Mouse (Mus musculus): ENCODE data around the gene Pik3cb.

The Pik3cb gene

DNA sequence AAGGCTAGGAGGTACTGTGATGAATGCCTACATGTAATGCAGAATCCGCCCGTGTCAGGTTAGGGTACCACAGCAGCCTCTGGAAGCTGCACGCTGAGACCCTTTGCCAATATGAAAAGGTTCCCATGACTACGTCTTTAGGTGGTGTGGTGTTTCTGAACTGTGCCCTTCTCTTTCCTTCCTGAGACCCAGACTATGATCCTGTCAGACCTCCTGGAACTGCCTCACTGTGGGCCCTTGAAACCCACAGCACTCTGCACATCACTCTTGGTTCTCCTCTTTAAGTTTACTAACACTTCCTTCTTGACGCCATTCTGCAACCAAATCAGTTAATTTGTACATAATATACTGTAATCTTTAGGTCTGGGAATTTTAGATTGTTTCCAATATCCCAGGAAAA, 58.7 kb downstream of the Pik3cb start:
- no peak for DNase-seq (ENCODE audit: low spot score in 2 of 2)

DNA sequence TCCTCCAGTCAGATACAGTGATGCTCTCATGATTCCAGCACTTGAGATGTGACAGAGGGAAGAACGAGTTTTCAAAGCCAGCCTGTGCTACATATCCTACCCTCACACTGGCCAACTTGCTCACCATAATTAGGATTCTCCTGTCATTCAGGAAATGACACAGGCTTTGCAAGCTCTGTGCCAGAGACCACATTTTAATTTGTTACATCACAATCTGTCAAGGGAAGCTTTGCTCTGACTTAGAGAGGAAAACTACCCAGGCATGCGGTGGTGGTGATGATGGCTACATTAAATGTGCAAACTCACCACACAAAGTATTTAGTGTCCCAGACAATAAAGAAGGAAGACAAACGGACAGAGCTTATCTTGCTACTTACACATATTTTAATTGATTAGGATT, 59.1 kb downstream of the Pik3cb start:
- DNase-seq (ENCODE audit: low spot score in 2 of 2) = no peak

DNA sequence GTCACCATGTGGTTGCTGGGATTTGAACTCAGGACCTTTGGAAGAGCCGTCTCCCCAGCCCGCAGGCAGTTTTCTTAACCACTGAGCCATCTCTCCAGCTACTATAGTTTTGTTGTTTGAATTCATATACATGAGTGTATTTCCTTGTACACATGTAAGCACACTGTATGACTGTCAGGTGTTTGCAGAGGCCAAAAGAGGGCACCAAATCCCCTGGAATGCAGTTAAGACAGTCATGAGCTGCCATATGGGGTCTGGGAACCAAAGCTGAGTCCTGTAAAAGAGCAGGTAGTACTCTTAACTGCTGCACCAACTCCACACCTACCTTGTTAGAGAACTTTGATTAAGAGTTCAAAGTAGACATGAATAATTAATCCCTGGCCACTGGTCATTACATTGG, 59.8 kb downstream of the Pik3cb start:
- no peak for DNase-seq (ENCODE audit: low spot score in 2 of 2)

DNA sequence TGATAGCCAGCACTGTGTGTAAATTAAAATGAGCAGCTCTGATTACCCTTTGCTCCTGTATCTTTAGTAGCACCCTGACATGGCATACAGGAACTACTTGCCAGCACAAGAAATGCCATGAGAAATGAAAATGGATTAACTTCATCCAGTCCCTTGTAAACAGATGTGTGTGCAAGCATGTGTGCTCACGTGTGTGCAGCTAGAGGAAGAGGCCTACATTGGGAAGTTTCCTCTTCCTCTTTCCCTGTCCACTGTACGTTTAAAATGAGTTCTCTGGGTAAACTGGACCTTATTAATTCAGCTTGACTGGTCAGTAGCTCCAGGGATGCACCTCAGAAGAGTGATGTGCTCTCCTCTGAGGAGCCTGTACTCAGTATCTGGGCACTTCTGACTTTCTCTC, 66.0 kb downstream of the Pik3cb start:
- DNase-seq (ENCODE audit: low spot score in 2 of 2) = no peak

DNA sequence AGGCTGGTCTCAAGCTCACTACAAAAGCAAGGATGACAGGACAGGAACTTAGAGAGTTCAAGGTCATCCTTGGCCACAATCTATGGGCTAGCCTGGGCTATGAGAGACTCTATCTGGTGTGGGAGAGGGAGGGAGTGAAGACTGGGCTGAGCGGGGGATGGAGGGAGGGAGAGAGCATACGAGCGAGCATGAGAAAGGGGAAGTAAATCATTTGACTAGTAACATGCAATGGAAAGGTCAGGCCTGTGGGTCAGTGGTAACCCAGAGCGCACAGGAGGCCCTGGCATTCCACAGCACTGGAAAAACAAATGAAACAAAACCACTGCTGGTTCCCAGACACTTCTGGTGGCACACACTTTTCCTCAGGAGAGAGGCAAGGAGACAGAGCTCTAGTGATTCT, 67.9 kb downstream of the Pik3cb start:
- no peak for DNase-seq (ENCODE audit: low spot score in 2 of 2)

DNA sequence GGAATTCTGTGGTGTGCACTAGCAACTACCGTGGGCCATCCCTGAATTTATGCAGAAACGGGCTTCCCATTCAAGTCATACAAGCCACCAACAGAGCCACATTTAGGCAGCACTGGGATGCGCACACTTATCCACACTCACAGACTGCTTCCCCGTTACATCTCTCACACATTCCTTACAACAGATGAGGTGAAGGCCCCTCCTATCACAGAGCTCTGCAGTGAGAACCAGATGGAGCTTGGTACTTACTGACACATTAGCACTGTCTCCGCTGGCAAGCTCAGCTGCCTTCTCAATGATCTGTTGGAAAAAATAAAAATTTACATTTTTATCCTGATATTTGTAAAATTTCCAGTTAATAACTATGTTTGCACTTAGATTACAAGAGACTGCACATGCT, 75.1 kb downstream of the Pik3cb start:
- no peak for DNase-seq (ENCODE audit: low spot score in 2 of 2)

DNA sequence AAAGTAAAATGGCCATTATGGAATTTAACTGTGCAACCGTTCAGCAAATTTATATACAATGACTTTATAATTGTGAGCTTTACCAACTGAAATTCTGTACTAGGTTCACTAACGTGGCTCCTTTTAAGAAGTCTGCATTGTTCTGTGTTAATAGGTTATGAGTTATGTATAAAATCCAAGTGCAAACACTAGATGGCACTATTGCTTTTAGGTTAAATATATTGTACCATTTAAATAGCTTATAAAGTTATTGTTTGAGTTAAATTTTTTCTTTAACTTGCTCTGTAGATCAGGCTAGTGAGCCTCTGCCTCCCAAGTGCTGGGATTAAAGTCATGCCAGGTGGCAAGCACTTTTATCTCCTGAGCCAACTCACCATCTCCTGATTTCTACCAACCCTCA, 76.2 kb downstream of the Pik3cb start:
- DNase-seq (ENCODE audit: low spot score in 2 of 2) = peak in 1 of 2 experiments; percentile 20

DNA sequence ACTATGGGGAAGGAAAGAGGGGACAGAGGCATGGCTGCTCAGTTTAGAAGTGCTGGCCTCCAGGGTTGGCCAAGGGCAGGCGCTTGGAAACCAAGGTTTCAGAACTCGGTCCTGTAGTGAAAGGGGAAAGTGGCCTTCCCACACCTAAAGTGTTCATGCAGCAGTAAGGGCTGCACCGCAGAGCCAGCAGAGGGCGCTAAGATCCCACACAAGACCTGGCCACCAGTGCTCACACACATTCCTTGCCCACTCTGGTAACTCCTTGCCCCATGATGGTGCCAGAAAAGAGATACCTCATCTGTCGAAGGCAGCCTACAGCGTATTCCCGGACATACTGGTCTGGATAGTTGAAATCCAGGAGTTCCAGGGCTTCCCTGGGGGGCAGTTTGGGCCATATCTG, 77.9 kb downstream of the Pik3cb start:
- peak; percentile 25 to 75 for DNase-seq (ENCODE audit: low spot score in 2 of 2)

DNA sequence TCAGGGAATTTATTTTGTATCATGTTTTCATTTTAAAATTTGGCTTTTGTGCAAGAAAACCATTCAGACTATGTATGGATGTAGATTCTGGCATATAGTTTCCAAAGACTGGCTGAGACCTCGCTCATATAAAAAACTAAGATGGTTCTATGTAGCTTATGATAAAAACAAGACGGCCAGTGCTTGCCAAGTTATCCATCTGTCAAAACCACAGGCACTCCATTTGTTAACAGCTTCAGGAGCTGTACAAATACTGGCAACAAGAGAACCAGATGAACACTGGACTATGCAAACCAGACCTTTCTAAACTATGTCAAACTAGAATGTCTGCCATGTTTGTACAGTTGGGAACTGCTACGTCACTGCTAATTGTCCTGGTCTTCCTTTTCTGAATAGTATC, 82.7 kb downstream of the Pik3cb start:
- no peak for DNase-seq (ENCODE audit: low spot score in 2 of 2)

DNA sequence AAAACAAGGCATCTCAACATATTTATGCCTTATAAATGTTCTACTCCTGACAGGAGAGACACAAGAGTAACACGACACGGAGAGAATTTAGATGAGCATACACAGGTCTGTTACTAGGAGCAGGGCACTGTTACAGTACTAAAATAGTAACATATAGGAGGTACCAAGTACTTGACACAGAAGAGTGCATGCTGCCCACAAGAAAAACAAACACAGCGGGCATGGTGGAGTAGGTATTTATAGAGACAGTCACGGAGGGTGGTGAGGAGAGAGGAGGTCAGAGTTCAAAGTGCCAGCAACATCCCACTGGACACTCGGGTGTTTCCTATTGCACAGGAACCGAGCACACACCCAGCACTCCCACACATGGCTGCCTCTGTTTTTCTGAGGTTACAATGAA, 90.7 kb downstream of the Pik3cb start:
- DNase-seq (ENCODE audit: low spot score in 2 of 2) = no peak

DNA sequence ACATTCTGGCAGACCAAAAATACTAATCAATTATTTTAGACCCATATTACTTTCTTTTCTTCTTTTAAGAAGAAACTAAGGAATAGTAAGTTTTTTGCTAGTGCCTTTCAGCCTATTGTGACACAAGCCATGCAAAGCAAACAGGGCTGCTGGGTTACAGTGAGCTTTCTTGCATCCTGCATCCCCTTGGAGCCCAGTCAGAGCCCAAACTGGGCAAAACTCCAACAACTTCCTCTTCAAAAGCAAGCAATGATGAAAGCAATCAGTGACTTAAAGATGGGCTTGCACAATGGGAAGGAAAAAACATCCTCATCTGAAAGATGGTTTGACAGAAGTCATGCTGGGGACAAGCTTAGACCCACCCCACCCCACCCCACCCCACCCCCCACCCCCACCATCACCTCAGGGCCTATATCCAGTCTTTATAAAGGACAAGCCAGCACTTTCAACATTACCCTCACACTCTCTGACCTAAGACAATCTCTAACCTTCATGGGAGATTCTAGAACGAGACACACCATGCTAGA, 91.6 kb downstream of the Pik3cb start:
- no peak for DNase-seq (ENCODE audit: low spot score in 2 of 2)

DNA sequence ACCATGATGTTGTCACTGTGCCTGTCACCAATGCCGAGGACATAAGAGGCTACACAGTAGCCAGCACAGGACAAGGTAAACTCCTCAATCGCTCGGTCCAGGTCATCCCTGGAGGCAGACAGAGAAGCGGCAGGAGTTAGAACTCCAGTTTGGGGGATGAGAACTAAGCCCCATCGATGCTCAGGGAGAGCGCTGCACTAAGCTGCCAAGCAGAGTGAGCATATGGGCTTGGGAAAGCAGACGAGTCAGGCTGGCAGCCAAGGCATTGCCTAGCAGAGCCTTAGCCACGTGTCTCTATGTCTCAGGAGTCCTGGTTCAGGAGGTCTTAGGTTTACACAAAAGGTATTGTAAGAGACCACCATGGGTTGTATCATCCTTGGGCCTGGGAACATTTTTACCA, 95.7 kb downstream of the Pik3cb start:
- DNase-seq (ENCODE audit: low spot score in 2 of 2) = no peak

DNA sequence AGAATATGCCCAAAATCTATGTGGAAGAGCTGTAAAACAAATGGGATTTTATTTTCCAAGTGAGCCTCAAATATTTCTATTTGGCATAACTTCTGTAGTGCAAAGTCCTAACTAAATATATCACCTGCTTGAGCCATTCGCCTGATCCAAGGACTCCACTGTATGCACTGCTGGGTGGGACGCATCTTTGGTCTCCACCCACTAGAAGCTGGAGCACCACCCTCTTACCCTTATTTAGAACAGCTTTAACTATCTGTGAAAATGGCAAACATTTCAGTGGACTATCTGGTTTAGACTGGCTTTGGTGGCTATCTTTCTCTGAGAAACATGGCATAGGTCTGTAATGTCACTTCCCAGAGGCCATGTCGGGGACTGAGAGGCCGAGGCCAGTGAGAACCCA, 97.8 kb downstream of the Pik3cb start:
- DNase-seq (ENCODE audit: low spot score in 2 of 2) = no peak

DNA sequence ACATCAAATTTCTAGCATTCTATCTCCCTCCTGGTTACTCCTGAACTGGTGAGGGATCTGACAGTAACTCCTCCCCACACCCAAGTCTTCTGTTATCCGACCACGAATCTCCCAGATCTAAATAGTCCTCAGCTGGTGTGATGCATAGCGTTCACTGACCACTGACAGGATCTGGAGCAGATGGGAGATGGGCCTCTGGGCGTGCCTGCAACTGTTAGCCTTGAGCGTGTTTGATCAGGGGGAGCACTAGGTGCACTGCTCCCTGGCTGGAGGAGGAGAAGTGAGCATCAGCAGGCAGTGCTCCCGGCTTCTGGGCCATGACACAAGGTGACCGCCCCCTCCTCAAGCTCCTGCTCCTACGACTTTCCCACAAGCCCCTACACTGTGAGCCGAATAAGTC, 98.4 kb downstream of the Pik3cb start:
- DNase-seq (ENCODE audit: low spot score in 2 of 2) = no peak

DNA sequence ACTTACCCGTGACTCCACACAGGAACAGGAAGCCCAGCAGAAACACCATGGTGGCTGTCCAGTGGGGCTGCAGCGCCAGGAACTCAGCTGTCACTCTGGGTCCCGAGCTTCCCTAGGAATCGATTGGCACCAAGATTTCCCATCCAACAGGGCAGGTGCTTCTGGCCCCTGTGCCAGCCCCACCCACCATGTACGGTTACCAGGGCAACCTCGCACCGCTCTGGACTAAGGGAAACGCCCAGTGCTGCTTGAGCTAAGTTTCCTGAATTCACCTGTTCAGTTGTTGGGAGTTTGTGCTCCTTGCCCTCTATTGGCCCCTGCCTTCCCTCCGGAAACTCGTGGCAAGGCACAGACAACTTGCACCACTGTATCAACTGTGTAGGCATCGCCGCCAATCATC, 104.8 kb downstream of the Pik3cb start, which contains the start of gene Gm1123:
Gene Gm1123 (minus strand): TSS at position 141 of the 400 bp plus-strand sequence.
- no peak for DNase-seq (ENCODE audit: low spot score in 2 of 2)

DNA sequence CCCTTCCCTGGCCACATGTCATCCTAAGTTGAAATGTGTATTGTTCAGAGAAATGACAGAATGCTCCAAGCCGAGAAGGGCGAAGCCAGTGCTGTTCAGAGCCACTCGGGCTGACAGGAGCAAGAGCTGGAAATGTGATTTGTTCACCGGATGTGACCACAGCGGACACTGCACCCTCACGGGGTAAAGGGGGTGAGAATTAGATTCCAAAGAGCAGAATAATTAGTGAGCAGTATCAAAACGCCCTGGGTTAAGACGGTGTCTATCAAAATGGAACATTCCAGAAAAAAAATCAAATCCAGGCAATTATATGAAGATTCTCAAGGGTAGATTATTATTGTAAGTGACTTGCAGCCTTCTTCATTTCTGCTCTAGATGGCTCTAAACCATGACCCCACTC, 106.3 kb downstream of the Pik3cb start:
- DNase-seq (ENCODE audit: low spot score in 2 of 2) = no peak

DNA sequence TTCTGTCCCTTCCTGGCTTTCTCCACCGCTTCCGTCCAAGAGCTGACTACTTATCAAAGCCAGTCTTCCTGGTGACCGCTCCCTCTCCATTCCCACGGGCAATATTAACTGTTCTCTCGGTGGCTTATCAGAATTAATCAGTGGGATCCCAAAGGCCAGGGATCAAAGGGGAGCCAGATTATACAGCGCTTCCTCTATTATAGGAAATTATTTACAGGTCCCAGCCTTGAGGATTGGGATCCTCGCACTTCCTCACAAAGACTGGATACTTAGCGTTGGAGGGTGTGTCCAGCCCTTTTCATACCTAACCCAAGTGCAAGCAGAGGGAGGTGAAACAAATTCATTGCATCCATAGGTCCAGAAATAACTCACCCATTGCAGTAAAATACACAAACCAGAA, 108.4 kb downstream of the Pik3cb start:
- DNase-seq (ENCODE audit: low spot score in 2 of 2) = no peak

DNA sequence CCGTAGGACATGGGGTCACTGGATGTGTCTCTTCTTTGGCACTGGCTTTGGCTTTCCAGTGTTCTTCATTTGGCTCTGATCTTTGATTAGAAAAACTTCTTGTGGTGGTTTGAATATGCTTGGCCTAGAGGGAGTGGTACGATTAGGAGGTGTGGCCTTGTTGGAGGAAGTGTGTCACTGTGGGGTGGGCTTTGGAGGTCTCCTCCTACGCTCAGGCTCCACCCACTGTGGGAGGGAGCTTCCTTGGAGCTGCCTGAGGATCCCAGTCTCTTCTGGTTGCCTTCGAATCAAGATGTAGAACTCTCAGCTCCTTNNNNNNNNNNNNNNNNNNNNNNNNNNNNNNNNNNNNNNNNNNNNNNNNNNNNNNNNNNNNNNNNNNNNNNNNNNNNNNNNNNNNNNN, 118.7 kb downstream of the Pik3cb start:
- no peak for DNase-seq (ENCODE audit: low spot score in 2 of 2)

DNA sequence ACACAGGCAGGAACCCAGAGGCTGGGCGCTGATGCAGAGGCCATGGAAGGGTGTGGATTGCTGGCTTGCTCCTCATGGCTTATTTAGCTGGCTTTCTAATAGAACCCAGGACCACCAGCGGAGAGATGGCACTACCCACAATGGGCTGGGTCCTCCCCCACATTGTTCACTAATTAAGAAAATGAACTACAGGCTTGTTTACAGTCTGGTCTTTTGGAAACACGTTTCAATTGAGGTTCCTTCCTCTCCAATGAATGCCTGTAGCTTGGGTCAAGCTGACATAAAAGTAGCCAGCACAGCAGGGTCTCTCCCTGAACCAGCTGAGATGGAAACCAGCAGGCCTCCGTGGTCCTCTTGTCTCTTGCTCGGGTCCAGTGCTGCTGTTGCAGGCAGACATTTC, 119.3 kb downstream of the Pik3cb start:
- DNase-seq (ENCODE audit: low spot score in 2 of 2) = no peak

DNA sequence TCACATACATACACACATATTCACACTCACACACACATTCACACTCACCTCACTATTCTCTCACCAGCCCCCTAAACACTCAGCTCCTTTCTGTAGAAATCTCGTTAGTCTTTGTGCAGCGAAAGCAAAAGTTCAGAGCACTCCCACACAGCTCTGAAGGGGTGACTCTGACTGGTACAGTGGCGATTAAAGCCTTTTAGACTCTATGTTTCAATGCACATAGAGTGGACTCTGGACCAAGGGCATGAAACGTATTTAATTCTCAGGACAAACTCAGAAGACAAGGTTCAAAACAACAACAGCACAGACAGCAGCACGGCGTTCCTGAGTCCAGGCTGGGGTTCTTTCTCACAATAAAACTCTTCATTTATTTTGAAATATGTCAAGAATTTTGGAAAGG, 122.7 kb downstream of the Pik3cb start:
- no peak for DNase-seq (ENCODE audit: low spot score in 2 of 2)

DNA sequence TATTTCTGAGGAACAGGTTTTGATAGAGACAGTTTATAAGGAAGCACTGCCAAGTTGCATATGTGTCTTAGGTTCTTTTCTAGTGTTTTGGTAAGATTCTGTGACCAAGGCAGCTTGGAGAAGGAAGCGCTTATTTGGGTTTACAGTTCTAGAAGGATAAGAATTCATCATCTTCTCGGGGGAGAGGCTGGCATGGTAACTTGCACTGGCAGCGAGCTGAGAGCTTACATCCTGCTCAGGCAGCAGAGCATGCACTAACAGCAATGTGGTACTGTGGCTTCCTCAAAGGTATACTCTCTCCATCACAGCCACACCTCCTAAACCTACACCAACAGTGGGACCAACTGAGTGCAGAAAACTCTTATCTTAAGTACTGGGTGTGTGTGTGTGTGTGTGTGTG, 123.7 kb downstream of the Pik3cb start:
- no peak for DNase-seq (ENCODE audit: low spot score in 2 of 2)

DNA sequence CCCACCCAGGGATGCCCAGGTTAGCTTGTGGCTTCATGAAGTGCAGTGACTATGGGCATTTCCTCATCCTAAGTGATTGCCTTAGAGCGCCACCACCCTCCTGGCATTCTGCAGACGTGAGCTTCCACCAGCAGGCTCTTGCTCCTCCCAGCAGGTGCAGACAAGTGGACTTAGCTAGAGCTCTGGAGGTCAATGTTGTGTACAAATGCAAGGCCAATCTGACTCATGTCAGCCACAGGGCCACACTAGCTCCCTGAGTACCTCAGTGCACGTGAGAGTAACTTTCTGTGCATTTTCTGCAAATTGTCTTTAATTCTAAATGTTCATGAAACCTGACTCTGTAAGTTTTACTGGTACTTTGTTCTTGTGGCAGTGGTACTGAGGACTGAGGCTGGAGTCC, 124.1 kb downstream of the Pik3cb start:
- DNase-seq (ENCODE audit: low spot score in 2 of 2) = no peak

DNA sequence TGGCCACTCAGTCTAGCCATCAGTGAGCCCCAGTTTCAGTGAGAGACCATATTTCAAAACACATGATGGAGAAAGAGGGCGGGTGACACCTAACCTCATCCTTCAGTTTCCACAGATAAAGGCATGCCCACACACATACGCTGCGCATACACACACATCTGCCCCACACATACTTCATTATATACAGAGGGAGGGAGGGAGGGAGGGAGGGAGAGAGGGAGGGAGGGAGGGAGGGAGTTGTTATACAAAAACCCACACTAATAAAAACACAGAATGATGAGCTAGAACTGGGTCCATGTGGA, 130.6 kb downstream of the Pik3cb start:
- no peak for DNase-seq (ENCODE audit: low spot score in 2 of 2)

DNA sequence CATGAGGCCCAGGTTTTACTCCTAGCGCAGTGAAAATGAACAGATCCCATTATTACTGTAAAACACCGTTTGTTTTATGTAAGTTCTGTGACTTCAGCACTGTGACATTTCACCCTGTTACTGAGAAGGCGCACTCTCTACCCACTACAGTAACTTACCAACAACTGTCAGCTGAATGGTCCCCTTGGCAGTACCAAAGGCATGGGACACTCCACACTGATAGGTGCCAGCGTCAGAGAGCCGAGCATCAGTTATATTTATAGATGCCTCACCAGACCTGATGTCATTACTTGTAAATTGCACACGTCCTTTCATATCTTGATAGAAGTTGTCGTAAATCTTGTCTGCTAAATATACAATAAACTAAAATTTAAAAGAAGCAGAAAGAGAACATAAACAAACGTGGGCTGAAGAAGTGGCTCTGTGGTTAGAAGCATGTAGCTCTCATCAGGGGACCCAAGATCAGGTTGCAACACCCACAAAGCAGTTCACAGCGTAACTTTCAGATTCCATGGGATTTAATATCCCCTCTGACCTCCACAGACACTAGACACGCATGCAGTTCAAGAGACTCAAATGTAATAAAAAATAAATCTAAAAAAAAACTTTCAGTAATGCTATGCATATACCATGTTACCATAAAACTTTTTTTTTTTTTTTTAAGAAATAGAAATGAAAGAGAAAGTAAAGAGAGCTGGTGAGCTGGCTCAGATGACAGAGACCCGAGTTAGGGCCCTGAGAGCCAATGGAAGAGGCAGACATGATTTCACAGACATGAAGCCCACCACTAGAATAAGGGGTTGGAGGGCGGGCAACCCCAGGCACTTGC, 131.1 kb downstream of the Pik3cb start:
- no peak for DNase-seq (ENCODE audit: low spot score in 2 of 2)

Data from thymus, postnatal 10 days (tissue).